Mouse (Mus musculus): Measurements from ENCODE around the gene Metap1d.

The Metap1d gene

DNA sequence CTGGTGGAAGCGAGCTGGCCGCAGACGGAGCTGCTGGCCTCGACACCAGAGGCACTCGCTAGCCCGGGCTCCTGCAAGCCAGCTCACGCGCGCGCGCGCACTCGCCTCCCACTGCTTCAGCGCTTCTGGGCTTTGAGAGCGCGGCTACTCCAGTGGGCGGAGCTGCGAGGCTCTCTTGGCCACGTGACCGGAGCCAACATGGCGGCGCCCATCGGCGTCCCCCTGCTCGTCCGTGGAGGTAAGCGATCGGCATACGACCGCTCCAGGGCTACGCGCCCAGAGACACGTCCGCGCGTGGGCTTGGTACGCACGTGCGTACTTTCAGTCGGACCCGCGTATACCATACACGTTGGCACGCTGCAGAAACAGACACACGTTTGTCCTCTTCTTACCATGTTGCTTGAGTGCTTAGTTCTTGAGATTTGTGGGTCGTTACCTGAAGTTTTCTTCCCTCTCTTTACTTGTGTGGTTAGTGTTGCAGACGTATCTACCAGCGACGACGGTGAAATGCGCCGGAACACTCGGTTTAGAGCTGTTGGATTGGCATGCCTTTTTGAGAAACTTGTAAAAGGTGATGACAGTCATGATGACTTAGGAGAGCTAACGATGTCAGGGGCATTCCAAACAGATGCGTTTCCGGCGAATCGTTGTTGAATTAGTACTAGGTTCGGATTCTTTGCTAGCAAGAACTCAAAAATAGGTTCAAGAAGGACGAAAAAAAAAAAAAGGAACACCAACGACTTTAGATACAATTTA lies at the start of gene Metap1d:
Gene Metap1d, plus strand, starts transcription at position 116 of the 756 bp plus-strand sequence.
- in situ Hi-C loops (cut with MboI, MseI), result loop anchor here (5.0 to 10.0 kb wide), 3 partner anchors 84 to 1599 kb away; no protein-coding TSS in a partner anchor

- in situ Hi-C loops (cut with MboI, MseI), result no loop called here
These were observed 47.5 kb upstream of the Metap1d start for GRCm38 (mm10) chr2:71405613-71406012.

GRCm38 (mm10) chr2:71418760-71419280 lies 34.3 kb upstream of the Metap1d start:
- in situ Hi-C loops (cut with MboI, MseI), result no loop called here

DNA sequence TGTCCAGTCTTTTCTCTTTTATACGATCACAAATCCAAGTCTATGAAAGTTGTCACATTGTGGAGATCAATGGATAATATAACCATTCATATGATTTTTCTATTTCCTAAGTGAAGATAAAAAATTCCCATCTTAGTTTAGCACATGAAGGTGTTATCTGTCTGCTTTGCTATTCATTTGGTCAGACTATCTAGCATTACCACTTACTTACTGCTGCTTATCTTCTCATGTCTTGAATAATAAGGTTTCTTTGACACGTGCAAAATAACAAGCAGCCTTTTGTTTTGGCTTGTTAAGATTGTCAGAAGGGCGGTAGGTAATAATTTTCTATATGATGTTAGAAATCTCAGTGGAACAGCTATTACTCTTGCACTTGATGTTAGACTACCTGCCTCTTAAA lies 33.7 kb upstream of the Metap1d start:
- in situ Hi-C loops (cut with MboI, MseI), result no loop called here

GRCm38 (mm10) chr2:71420895-71421425 lies 32.1 kb upstream of the Metap1d start:
- in situ Hi-C loops (cut with MboI, MseI), result no loop called here

DNA sequence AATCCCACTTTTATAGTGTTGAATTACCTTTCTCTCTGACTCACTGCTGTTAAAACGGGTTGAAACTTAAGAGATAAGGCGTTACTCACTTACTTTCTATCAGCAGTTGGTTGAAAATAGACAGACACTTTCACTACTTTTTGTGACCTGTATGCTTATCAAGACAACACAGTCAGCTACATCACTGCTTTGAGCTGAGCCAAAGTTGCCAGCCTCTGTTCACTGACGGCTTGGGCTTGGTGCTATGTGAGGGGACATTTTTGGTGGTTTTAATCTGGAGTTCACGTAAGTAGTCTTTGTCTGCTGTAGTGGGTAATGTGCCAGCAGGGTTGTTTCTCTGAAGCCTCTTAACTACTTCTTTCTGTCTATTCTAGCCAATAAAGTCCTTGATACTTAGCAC lies 28.5 kb upstream of the Metap1d start:
- in situ Hi-C loops (cut with MboI, MseI), result no loop called here

DNA sequence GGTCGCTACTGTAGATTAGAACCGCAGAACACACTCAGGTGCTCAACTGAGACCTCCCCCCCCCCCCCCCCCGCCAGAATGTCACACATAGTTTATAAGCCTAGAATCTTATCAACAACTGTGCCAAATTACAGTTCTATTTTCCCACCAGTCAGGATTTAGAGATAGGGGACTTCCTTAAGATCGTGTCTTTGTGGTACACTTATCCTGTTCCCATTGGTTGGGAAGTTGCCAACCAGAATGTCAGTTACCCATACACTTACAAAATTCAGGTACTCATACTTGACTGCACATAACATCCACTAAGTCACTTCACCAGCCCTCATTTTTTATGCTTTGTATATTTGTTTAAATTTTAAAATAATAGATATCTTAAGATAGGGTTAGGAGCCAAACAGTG lies 17.6 kb upstream of the Metap1d start:
- in situ Hi-C loops (cut with MboI, MseI), result no loop called here

GRCm38 (mm10) chr2:71443376-71443775 lies 9.7 kb upstream of the Metap1d start:
- in situ Hi-C loops (cut with MboI, MseI), result no loop called here

DNA sequence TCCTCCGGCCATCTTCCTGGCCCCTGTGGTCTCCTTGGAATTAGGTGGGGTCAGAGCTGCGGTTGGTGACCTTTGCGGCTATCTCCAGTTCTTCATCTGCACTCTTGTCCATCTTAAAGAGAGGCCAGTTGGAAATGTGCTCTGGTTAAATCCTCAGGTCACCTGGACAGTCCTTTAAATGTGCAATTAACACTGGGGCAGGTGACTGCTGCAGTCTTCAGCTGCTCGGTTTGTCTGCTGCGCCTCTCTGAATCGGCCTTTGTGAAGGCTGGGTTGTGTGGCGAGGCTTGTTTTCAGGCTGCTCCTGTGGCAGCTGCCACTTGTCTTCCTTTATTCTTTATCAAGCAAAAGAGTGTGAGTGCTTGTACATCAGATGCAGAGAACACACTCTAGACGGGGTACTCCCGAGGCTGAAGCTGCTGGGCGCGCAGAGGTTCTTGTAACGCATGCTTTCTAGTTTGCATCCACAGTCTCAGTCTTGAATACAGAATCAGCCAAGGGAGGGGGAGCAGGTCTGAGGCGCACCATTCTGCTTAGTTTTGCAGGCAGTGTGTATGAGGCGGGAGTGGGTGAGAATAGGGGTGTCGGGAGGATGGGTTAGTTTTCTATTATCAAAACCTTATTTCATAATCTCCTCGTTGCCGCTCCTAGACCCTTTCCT lies 7.4 kb upstream of the Metap1d start:
- in situ Hi-C loops (cut with MboI, MseI), result no loop called here

GRCm38 (mm10) chr2:71449604-71450003 lies 3.5 kb upstream of the Metap1d start:
- in situ Hi-C loops (cut with MboI, MseI), result loop anchor here (5.0 to 10.0 kb wide), 3 partner anchors 88 to 1595 kb away; no protein-coding TSS in a partner anchor

- in situ Hi-C loops (cut with MboI, MseI), result loop anchor here (5.0 to 10.0 kb wide), 3 partner anchors 86 to 1597 kb away; no protein-coding TSS in a partner anchor
These were observed 1.3 kb upstream of the Metap1d start for GRCm38 (mm10) chr2:71451761-71452160.

DNA sequence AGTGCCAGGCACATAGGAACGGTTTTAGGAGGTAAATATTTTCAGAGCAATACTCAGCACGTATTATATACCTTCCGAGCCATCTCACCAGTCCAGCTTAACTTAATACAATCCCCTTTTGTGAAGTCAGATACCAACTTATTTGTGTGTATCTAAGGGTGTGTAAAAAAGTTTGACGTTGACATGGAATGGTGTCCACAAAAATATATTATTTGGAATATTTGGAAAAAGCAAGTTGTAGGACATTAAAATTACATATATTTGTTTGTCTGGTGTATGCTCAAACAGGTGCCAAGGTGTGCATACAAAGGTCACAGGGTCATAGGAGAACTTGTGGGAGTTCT lies 813 bp downstream of the Metap1d start:
- in situ Hi-C loops (cut with MboI, MseI), result loop anchor here (5.0 to 10.0 kb wide), 3 partner anchors 83 to 1599 kb away; no protein-coding TSS in a partner anchor

DNA sequence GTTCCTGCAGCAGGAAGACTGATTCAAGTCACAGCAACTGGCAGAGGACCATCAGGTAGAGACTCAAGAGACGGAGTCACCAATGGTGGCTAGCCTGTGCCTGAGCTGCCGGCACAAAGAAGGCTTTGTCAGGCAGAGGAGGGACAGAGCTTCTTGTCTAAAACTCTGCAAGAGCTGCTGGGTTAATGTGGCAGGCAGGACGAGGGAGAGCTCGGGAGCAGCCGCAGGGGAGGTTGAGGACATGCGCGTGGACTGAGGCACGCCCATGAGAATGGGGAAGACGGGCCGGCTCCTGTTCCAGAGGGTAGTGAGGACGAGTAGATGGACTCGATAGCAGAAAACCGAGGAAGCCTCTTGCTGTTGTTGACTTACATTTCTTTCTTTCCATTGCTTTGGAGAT lies 5.5 kb downstream of the Metap1d start:
- in situ Hi-C loops (cut with MboI, MseI), result loop anchor here in 1 of 2 experiments (10.0 kb wide), 1 partner anchor 1604 kb away; no protein-coding TSS in a partner anchor

DNA sequence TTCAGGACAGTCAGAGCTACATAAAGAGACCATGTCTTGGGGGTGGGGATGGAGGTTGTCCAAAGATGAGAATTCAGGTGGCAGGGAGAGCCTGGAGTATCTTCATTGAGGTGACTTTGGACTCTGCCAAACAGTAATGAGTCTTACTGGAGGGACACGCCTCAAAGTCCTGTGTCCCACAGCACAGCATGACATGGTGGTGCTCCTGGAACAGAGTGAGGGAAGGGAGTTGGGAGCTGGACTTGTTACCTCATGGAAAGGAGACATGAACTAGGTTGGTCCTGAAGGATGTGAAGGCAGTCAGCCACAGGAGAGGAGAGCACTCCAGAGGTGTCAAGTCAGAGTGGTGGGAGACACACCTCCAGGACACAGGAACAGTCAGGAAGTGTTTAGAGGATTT lies 6.6 kb downstream of the Metap1d start:
- in situ Hi-C loops (cut with MboI, MseI), result loop anchor here in 1 of 2 experiments (10.0 kb wide), 1 partner anchor 1605 kb away; no protein-coding TSS in a partner anchor

GRCm38 (mm10) chr2:71461139-71461538 lies 8.1 kb downstream of the Metap1d start:
- in situ Hi-C loops (cut with MboI, MseI), result no loop called here

- in situ Hi-C loops (cut with MboI, MseI), result no loop called here
These were observed 8.5 kb downstream of the Metap1d start for GRCm38 (mm10) chr2:71461589-71461988.

- in situ Hi-C loops (cut with MboI, MseI), result no loop called here
These were observed 9.0 kb downstream of the Metap1d start for GRCm38 (mm10) chr2:71462066-71462465.

GRCm38 (mm10) chr2:71462553-71462952 lies 9.5 kb downstream of the Metap1d start:
- in situ Hi-C loops (cut with MboI, MseI), result no loop called here

GRCm38 (mm10) chr2:71466103-71466502 lies 13.0 kb downstream of the Metap1d start:
- in situ Hi-C loops (cut with MboI, MseI), result no loop called here

GRCm38 (mm10) chr2:71466861-71467450 lies 13.9 kb downstream of the Metap1d start:
- in situ Hi-C loops (cut with MboI, MseI), result no loop called here

GRCm38 (mm10) chr2:71471094-71471493 lies 18.0 kb downstream of the Metap1d start:
- in situ Hi-C loops (cut with MboI, MseI), result no loop called here

GRCm38 (mm10) chr2:71473830-71474229 lies 20.8 kb downstream of the Metap1d start:
- in situ Hi-C loops (cut with MboI, MseI), result no loop called here

Measured in T-helper 17 cell (primary cell).